Mouse (Mus musculus) left cerebral cortex, postnatal 25 days (tissue): Measurements from ENCODE around the gene H13. TPM values are rescaled to one million over a fixed set of nuclear protein-coding genes. Genes with fewer than 3 reads are reported as not detected.
A peak's percentile ranks its signal among the peaks of the same experiment; 100 is the strongest.
"Not testable (repeated sequence)": the region's sequence is repeated elsewhere in the genome, so short reads cannot be mapped to it uniquely, and the experiment has no call there.

ENCODE experiments used
- DNase-seq, 2 experiments: peaks; one replicate each; pipeline ENCODE4 v3.0.0; 2022; ENCODE audit warnings: low spot score in 2 of 2, mixed read lengths in 1 of 2
- intact Hi-C: fragments of 180-260 bp; cut with DNase I; formaldehyde crosslinking; loops from one replicate; pipeline ENCODE4 v1.15.1; 2025
- total RNA-seq, 2 experiments: library from RNA; stranded (reverse); gene quantifications; 2 replicates each; pipeline ENCODE4 v1.2.3; 2021

Gene H13
- total RNA-seq, 2 experiments from 2014 or later = 73.1 to 85.4 TPM

DNA sequence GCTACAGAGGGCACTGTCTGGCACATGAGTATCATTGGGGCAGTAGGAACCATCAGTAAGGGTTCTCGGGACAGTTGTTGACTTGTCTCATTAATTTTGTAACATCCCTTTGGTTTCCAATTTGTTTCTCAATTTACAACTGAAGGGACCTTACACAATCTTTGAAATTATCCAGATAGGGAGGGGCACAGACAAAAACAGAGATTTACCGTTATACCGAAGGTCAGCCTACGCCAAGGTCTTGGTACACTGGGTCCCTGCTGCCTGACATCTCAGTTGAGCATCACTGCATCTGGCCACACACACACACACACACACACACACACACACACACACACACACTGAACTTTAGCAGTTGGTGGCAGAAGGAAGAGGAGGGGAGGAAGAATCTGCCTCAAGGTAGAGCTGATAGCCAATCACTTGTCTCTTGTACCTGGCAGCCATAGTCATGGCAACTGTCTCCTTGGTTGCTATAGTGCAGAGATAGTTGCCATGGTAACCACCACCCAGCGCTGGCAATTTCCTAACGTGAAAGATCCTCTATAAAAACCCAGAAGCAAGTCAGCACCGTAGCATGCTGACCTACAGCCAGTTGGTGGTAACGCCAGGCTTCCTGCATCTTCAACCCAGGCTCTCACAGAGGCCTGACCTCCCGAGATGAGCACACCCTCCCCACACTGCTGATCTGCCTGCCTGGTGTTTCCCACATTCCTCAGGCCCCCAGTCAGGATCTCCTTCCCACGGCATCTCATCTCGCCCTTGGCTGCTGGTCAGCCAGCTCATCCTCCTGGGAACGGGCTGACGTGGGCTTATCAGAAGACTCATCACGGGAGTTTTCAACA is 15.2 kb upstream of the H13 start:
- intact Hi-C loops = no loop called here

DNA sequence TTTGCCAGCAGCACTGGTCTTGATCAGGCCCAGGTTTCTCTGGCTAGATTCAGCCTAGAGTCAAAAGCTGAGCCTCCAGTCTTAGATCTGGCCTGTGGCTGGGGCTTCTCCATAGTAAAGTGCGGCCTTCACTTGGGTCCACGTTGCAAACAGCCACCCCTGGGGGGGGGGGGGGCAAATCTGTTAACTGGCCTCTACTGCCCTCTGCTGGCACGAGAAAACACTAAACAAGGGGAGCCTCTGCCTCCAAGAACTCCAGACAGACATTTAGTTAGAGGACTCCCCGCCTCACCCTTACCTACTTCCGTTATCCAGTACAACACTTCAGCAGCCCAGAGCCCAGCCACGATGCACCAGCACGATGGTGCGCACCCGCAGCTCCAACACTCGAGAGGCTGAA is 11.9 kb upstream of the H13 start:
- DNase-seq = no peak
- intact Hi-C loops = loop anchor here (1.0 kb wide), 1 partner anchor 42 kb away; no protein-coding TSS in a partner anchor

More for the DNA sequence above, 15.2 kb upstream of the H13 start:
- peak; percentile 83 to 93 for DNase-seq

DNA sequence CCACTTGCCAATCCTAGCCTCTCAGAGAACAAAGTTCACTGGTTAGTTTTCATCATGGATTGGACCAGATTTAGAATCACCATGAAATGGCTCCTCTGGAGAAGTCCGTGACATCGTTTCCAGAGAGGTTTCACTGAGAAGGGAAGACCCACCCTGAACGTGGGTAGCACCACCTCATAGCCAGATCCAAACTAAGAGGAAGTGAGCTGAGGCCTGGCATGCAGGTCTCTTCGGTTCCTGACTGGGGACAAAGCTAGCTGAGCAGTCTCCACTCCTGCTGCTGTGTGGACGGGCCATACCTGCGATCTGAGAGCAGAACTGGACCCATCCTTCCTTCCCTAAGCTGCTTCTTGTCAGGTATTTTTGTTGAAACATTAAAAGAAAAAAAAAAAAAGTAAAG is 8.1 kb upstream of the H13 start:
- intact Hi-C loops = no loop called here
- no peak for DNase-seq

DNA sequence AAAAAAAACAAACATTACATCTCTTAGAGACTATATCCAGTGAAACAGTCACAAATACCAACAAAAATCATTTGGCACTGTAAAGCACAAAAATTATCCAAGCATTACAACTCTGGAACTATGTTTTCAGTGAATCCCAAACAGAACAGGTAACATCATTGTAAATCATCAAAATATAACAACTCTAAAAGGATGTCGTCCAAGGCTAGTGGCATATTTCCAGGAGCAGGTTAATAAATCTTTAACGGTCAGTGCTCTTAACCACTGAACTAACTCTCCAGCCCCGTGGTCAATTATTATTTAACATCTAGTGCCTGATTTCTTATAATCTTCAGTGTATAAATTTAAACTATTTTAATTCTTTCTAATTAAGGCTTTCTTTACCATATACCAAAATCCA is 3.1 kb upstream of the H13 start:
- intact Hi-C loops, DNase-seq: not testable (repeated sequence)

DNA sequence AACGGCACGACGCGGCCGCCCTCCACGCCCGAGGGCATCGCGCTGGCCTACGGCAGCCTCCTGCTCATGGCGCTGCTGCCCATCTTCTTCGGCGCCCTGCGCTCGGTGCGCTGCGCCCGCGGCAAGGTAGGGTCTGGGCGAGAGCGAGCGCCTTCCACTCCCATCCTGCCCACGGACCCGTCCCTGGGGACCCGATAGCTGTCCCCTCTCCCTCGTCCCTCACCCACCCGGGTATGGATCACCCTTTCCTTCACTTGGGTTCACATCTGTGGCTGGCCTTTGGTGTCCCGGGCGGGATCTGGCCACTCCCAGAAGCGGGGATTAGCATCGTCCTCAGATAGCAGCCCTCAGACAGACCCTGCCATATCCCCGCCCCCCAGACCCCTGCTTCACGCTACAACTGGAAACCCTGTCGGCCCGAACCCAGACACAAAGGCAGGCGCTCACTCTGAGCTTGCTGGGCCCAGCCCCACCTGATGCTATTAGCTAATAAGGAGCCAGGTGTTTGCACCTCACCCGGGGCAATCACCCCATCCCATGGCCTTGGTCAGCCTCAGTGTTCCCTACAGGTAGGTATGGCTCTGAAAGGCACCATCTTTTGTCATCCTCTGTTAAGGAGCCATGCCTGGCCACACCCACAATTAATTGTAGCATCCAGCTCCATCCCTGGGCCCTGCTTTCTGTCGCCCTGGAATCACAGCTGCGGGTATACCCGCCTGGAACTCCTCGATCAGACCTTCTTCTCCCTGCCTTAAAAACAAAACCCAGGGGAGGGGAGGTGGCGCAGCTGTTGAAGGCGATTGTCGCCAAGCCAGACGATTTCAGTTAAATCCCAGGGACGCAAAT is 601 bp downstream of the H13 start:
- DNase-seq = peak in 1 of 2 experiments; percentile 39

GRCm38 (mm10) chr2:152670983-152671641 is 1.9 kb downstream of the H13 start:
- intact Hi-C loops = loop anchor here (5.0 kb wide), 1 partner anchor 259 kb away; no protein-coding TSS in a partner anchor
- no peak for DNase-seq

More for the DNA sequence above, 601 bp downstream of the H13 start:
- intact Hi-C loops = loop anchor here (5.0 kb wide), 1 partner anchor 258 kb away; no protein-coding TSS in a partner anchor

DNA sequence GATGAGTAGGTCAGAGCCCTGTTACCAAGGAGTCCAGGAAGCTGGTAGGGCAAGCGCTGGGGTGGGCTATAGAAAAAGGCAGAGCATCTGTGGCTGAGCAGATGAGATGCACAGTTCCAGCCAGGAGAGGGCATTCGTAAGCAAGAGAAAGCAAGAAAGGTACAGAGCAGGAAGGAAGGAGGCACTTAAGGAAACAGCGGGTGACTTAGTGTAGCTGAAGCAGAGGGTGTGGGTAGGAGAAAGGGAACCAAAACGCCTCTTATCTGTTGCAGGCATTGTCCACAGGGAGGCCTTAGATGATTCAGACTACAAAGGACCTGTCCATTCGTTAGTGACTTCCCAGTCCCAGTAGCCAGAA is 2.4 kb downstream of the H13 start:
- intact Hi-C loops = loop anchor here (5.0 kb wide), 1 partner anchor 259 kb away; no protein-coding TSS in a partner anchor
- peak; percentile 58 to 77 for DNase-seq

DNA sequence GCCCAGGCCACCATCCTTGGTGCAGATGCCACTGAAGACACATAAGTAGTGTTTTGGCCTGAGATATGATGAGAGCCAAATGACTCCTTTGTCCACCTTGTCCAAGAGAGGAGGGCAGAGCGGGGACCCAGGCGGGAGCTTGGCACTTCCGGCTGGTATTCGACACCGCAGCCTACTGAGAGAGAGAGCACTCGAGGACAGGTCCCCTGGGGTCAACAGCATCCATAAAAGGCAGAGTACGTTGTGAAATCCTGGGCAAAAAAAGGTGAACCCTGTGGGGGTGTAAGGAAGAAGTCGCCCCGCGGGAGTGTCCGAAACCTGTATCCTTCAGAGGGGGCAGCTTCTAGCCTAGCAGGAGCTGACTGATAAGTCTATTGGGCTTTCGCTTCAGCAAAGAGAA is 2.9 kb downstream of the H13 start:
- no peak for DNase-seq
- intact Hi-C loops = loop anchor here (5.0 kb wide), 1 partner anchor 260 kb away; no protein-coding TSS in a partner anchor

DNA sequence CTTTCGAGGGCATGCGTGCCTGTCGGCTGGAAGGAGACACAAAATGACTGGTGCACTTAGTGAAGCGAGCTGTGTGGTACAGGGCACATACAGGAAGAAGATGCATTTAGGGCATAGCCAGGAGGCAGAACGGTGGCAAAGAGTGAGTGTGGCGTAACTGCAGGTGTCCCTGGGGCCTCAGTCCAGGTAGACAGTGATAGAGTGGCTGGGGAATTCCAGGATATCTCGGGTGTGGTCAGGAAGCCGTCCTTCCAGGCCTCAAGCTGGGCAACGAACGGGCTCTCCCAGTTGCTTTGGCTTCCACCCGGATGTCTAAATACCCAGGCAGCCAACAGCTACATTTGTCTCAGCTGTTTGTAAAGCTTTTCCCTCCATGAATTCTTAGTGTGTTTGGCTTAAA is 4.9 kb downstream of the H13 start:
- intact Hi-C loops = loop anchor here (5.0 kb wide), 1 partner anchor 262 kb away; no protein-coding TSS in a partner anchor
- no peak for DNase-seq

- no peak for DNase-seq
- intact Hi-C loops = no loop called here
Observed at GRCm38 (mm10) chr2:152675252-152675791, 6.1 kb downstream of the H13 start.

DNA sequence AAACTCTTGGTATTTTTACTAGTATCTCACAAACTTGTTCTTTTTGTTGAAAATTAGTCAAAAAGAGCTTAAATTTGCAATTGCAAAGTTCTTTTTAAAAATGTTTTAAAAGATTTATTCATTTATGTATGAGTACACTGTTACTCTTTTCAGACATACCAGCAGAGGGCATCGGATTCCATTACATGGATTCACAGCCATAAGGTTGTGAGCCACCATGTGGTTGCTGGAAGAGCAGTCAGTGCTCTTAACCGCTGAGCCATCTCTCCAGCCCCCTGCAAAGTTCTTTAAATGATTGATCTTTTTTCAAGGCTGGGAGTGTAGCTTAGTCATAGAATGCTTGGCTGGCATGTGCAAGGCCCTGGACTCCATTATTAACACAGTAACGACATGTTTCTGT is 9.0 kb downstream of the H13 start:
- intact Hi-C loops = loop anchor here (2.0 kb wide), 1 partner anchor 64 kb away; no protein-coding TSS in a partner anchor
- peak; percentile 47 to 69 for DNase-seq

DNA sequence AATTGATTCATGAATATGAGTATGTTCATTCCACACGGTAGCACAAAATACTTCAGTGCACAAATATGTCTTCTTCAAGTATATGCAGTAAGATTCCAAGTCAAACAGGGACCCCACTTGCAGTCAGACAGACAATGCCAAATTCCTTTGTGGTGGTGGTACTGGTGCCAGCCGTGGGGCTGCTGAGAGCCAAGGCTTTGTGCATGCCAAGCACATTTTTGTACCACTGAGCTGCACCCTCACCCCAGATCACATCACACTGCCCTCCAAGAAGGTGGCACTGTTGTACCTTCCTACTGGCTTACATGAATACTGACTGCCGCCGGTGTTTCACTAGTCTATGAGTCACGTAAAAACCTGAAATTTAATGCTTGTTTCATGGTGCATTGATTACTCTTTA is 9.7 kb downstream of the H13 start:
- intact Hi-C loops = loop anchor here (2.0 kb wide), 1 partner anchor 64 kb away; no protein-coding TSS in a partner anchor

GRCm38 (mm10) chr2:152679701-152680355 is 10.6 kb downstream of the H13 start:
- DNase-seq = no peak
- intact Hi-C loops = loop anchor here (2.0 kb wide), 1 partner anchor 65 kb away; no protein-coding TSS in a partner anchor

More for the DNA sequence above, 9.7 kb downstream of the H13 start:
- DNase-seq = no peak

- intact Hi-C loops = no loop called here
- no peak for DNase-seq
Observed at GRCm38 (mm10) chr2:152683086-152683485, 13.8 kb downstream of the H13 start.

DNA sequence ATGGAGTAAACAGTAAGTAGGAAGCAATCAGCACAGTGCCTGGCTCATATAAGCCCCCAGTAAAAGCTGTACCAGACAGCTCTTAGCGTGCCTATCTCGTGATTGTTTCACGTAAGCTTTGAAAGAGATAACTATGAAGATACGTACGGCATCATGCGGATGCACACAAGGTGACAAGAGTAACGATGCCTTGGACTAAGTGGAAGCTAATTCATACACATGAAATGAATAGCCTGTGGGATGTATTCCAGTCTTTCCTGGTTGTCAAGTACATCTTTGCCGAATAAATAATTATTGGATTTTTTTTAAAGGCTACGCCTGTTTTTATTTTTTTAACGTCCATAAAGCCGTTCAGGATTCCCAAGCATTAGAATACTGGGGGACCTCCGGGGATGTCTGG is 17.1 kb downstream of the H13 start:
- intact Hi-C loops = no loop called here
- DNase-seq = no peak

DNA sequence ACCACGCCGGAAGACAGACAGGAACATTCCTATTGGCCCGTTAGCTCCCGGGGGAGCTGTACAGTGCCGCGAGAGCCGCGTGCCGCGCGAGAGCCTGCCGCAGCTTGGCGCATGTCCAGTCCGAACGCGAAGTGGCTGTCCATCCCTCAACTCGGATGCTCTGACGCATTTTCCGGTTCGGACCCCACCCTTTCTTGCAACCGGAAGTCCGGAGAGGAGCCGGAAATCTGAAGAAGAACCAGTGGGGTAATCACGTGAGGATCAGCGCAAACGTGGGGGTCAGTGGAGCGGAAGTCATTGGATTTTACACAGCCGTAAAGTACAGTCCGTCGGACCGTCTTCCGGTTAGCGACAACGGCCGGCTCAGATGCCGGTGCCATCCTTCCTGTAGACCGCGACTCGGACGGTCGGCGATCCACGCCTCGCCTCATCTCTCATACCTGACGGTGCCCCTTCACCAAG is 17.6 kb downstream of the H13 start, which contains the start of gene Mcts2:
Mcts2 (plus strand) TSS at position 230 of the 462 bp plus-strand sequence.
- DNase-seq = peak; percentile 92 to 97
- intact Hi-C loops = no loop called here

DNA sequence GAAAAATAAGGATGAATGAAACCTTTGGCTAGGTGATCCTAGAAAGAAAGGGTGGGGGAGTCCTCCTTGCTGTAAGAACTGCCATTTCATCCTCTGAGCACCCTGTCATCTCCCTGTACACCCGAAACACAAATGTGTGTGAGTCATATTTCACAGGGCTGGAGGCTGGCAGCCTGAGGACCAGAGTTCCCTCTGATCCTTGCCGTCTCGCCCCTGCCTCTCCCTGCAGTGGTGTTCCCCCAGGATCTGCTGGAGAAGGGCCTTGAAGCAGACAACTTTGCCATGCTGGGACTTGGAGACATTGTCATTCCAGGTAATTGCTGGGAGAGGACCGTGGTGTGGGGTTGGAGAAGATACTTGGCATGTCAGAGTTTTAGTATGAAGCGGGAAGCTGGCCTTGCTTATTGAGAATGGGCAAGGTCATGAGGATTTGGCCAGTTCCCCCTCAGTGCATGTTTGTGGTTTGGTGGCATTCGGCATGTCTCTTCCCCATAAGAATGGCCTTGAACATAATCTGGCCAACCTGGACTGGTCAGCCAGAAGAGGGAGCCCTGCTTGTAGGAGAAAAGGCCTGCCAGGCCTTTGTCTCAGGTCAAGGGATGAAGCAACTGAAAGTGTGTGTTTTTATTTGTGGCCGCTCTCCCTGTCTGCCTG is 22.4 kb downstream of the H13 start:
- DNase-seq = no peak
- intact Hi-C loops = no loop called here

DNA sequence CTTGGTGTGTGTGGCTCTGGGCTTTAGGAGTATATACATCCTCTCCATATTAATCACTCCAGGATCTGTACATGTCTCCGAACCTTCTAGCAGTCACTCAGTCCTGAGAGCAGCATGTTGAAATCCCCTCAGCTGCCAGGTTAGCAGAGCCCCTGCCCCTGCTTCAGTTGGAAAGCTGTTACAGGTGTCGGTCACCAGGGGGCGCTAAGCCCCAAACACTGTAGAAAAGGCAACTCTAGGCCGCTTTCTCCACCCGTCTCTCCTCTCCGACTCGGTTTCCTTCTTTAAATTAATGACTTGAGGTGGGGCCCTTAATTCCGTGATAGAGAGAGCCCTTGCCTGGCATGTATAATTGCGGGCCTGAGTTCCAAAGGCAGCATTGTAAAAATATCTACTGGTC is 24.0 kb downstream of the H13 start:
- DNase-seq = peak; percentile 69 to 72
- intact Hi-C loops = no loop called here
